Mouse (Mus musculus) layer of hippocampus, adult 8-10 months (tissue): ENCODE data around the gene Cacng4. TPM values are rescaled to one million over a fixed set of nuclear protein-coding genes. Genes with fewer than 3 reads are reported as not detected.

Experiments
- DNase-seq, 2 experiments: peaks; one replicate each; pipeline ENCODE4 v3.0.0; 2022; ENCODE audit warnings: low spot score in 2 of 2
- total RNA-seq, 4 experiments: library from RNA; stranded (reverse); gene quantifications; 2 replicates each; pipeline ENCODE4 v1.2.4; 2022

Cacng4 gene
- total RNA-seq, 4 experiments from 2014 or later = 20.4 to 24.2 (median 22.2) TPM

DNA sequence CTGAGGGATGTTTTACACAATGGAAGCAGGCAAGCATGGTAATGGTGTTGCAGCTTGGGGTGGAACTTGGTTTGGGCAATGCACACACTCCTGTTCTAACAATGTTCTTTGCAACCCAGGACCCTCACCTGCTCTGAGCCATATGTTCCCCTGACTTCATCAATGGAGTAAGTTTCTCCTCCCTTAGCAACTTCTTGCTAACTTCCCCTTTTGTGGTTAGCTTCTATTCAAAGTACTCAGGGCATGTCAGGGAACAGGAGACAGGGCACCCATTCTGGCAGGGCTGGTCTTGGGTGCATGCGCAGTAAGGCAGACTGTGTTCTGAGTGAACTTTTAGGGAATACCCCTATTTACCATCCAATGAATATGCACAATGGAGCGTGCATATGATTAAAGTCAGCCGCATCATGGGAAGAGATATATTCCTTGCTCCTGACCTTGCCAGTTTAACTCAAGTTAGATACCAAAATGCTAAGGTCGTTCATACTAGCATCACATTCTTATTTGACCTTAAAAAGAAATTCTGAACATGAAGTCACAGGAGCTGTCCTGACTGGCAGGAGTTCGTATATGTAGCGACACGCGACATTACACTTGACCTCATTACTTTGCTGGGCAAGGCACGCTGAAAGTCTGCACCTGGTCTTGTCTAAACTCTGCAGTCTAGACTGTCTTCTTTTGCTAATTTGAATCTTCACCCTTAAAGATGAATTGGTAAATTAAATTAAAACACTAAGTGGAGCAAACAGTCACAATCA lies 73.9 kb downstream of the Cacng4 start:
- no peak for DNase-seq

DNA sequence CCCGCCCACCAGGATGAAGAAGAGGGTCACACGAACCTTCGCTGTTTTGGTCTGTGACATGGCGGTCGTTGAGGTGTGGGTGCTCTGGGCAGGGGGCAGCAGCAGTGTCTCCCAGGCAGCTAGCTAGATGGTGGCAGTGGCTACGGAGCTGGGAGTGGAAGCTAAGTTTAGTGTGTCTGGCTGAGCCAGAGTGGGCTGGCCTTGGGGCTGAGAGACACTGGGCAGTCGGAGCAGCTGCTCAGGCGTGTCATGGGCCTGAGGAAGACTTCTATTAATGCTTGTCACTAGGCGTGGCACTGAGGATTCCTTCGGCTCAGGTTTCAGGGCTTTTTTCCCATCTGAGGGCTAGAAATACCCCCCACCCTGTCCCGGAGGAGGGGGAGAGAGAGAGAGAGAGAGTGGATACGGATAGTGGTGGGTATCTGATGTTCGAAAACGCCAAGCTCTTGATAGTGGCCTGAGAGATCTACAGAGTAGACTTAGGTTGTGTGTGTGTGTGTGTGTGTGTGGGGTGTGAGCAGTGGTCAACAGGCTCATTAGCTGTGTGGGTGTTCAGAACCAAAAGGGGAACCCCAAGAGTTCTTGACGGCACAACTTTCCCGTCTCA lies 77.9 kb downstream of the Cacng4 start, which contains the start of gene Cacng1:
Cacng1 (minus strand) TSS at position 191 of the 607 bp plus-strand sequence.
- no peak for DNase-seq

DNA sequence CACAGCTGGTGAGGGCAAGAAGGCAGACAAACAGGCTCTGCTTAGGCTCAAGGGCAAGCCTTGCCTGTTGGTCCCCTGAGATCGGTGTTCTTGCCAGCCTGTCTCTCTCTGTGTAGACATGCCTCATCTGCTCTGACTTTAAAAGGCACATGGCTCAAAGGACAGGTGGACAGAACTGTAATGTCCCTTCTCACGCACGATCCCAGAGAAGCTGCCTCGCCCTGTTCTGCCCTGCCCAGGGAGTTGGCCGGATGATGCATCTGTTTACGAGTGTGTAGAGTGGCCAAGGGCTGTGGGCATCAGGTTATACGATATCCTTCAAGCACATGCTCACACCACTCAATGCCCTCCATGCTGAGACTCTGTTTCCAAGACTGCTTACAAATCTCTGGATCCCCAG lies 80.0 kb downstream of the Cacng4 start:
- no peak for DNase-seq

DNA sequence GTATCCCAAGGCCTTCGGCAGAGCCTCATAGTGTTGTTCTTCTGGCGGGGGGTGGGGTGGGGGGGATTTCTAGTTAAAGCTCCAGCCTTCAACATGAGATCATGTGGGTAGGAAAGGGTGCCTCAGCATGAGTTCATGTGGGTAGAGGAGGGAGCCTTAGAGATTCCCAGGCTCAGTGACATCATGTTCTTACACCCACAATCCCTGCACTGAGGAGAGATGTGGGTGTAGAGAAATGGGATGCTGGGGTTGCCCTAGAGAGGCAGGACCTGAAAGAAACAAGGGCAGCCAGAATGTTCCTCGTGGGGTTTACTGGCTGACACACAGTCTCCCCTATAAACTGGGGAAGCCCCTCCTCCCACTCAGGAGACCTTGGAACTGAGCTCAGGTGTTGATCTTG lies 84.0 kb downstream of the Cacng4 start:
- no peak for DNase-seq

DNA sequence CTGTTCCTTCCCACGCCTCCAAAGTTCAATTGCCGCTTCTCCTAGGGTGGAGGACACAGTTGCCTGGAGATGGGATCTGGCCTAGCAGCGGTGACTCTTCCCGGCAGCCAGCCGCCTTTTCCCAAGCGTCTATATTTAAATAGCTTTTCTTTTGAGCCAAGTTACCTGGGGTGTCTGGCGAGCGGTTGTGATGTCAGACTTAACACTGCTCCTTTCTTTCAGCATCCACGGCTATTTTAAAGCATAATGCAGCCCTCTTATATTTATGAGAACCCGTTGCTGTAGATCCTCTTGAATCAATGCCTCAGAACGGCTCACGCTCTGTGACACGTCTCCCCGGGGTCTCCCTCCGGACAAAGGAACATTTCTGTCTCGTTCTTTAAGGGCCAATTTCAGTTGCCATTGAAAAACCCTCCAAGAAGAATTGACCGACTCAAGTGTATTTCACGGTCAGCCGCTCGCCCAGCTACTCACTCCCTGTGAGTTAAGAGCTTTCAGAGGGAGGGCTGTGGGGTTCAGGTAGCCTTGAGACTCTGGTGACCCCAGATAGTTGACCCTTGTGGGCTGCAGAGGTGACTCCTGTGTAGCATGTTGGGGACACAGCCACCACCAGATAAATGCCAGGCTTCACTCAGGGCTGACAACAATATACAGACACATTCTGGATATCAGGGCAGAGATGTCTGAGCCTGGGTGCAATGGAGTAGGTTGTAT lies 86.3 kb downstream of the Cacng4 start:
- DNase-seq = no peak

DNA sequence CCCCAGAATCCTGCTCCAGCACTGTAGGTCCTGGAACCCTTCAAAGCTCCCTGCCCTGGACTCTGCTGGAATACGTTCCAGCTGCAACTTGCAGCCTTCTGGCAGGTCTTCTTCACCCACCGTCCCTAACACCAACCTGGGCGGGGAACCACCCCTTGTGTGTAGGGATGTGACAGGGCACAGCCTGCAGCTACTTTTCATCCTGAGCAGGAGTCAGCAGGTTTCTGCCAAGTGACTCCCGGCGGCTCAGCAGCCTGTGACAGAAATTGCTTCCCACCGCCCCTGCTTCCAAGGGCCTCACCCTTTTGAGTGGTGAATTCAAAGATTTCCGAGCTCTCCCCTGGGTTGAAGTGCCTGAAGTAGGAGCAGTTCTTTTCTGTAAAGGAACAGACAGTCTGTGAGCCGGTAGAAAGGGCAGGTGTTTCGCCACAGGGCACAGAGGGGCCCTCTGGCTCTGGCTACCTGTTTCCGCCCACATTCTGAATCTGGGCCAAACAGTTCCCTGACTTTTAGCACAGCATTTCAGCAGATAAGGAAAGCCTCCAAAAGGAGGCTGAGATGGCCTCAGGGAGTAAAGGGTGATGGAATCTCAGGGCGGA lies 88.8 kb downstream of the Cacng4 start:
- DNase-seq = no peak

DNA sequence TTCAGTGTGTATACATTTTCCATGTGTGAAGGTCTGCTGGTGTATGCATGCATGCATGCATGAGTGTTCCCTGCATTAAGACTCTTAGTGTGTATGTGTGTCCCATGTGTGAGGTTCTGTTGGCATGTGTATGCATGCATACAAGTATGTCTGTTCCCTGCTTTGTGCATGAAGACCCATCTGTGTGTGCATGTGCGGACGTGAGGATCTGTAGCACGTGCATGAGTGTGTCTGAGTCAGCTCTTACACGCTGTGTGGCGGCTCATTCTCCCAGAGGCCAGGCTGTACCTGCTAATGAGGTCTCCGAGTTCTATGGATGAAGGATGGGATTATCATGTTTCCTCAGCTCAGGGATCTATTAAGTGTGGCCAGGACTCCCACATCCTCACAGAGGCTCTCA lies 89.3 kb downstream of the Cacng4 start:
- DNase-seq = no peak

DNA sequence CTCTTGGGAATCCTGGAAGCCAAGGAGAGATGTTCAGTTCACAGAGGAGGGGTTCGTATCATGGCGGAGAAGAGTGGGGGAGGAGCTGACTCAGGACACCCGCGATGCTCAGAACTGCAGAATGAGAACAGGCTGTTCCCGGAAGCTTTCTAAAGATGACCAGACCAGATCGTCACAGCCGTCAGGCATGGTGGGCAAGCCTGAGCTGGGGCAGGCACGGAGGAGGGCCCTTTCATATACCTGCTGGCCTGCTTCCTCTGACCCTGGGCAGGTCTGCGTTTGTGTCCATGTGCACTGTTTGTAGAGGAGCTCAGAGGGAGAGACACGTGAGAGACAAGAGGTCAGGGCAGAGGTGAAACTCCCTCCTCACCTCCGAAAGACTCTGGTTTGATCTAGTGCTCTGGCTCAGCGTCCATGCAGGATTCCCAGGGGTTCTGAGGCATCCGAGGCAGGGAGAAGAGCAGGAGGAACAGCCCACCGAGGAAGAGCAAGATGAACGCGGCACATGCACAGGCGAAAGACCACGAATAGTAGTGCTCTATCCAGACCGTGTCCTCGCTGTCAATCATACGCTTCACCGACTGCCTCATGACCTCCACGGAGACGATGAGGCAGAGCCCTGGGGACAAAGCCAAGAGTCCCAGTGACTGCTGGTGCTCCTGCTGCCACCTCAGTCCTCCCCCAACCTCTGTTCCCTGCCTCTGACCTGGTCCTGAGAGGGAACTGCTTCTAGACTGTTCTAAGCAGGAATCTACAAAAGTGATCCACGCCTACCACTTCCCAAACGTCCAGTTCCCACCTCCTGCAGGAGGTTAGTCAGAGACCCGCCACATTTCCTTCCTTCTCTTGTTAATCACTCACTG lies 90.9 kb downstream of the Cacng4 start:
- no peak for DNase-seq

DNA sequence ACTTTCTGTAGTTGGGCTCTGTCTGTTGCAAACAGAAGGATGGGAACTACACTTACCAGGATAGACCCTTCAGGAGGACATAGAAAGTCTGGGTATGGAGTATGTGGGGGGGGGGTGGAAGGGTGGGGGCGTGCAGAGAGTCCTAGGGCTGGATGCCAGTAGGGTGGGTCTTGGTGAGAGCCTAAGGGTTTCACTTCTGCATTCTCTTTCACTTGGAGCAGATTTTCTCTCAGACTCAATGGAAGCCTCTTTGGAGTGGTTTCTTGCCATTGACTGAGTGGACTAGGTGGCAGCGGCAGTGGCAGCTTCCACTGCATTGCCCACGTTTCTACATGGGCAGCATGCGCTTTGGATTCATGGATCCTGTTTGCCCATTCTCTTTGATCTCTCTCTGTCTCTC lies 94.4 kb downstream of the Cacng4 start:
- no peak for DNase-seq

DNA sequence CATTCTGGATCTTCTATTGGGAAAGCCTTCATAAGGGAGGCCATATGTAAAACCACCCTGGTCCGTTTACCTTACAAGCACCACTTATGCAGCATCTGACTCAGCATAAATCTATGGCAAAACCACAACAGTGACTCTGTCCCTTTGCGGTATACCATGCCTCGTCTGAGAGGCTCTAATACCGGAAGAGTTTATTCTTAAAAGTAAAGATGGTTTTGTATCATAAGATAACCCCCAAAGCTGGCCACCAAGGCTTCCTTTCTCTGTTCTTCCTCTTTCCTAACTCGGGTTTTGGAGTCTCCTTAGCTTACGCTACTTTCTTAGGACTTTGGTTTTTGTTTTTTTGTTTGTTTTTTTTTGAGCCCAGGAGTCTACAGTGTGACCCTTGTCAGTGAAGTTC lies 101.0 kb downstream of the Cacng4 start:
- no peak for DNase-seq

DNA sequence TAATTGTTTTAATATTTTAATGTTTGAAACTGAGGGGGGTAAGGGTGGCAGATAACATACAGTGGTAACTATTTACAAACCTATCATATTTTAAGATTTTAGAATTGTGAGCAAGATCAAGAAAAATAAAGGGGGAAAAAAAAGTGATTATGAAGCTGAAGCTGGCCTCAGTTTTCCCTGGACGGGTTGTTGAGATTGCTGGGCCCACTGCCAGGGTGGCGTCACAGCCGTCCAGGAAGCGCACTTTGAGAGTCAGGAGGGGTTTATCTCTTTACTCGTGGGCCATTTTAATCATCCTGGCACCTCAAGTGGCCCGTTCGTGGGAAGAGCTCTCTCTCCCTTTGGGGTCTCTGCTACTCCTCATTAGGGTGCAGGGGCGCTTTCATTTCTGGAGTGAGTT lies 102.8 kb downstream of the Cacng4 start:
- no peak for DNase-seq

DNA sequence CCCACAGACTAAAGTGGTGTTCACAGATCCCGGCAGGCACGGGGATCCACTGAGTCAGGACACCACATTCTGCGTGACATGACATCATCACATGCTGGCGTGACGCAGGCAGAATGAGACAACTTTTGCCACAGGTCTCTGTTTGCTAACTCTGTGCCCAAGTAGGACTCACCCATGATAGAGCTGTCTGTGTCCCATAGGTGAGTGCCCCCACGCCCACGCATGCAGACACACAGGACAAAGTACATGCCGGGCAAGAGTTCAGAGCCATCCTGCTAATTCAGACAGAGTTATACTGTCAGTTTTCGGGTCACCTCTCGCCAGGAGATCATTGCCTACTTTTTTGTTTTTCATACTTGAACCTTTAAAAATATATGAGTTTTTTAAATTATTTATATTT lies 105.9 kb downstream of the Cacng4 start:
- no peak for DNase-seq

DNA sequence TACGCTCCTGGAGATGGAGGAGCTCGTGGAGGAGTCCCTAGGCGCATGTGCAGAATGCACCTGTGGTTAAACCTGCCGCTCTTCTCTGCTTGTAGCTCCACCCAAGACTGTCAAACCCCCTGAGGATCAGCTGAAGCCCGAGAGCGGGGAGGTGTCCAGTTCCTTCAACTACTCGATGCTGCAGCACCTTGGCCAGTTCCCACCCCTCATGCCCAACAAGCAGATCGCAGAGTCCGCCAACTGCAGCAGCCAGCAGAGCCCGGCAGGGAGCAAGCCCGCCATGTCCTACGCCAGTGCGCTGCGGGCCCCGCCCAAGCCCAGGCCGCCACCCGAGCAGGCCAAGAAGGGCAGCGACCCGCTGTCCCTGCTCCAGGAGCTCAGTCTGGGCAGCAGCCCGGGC lies 108.1 kb downstream of the Cacng4 start:
- no peak for DNase-seq

DNA sequence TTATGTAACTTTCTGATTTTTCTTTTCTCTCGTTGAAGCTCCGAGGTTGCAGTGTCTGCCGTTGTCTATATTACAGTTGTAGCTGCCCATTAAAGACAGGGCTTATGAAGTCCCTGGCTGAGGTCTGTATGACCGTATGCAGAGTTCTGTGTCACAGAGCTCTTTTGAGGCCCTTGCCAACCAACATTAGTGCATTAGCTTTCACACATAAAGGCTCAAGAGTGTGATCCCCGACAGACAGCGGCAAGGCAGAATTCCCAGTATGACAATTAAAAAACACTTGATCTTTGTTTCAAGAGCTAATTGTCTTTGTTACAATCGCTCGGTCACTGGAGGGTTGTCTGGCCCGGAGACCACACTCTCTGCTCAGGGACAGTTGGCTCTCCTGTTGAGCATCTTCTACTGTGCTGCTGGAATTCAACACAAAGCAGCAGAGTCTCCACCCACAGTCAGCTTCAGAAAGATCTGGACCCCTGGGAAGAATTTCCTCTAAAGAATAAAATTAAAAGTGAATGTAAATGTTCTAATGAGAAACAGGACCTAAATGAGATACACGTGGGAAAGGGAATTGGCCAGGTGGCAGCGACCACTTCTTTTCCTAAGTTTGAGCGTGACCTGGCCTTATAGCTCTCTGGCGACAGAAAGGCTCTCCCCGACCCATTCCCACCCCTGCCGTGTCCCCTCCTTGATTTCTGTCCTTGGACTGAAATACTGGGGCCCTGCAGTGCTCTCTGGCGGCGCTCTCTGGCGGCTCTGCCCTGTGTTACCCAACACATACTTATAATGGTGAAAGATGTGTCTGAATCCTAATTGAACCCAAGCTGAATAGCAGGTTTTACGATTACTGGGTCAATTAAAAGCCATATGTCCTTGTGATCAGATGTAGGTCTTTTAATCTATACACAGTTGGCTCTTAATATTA lies 110.6 kb downstream of the Cacng4 start:
- no peak for DNase-seq

DNA sequence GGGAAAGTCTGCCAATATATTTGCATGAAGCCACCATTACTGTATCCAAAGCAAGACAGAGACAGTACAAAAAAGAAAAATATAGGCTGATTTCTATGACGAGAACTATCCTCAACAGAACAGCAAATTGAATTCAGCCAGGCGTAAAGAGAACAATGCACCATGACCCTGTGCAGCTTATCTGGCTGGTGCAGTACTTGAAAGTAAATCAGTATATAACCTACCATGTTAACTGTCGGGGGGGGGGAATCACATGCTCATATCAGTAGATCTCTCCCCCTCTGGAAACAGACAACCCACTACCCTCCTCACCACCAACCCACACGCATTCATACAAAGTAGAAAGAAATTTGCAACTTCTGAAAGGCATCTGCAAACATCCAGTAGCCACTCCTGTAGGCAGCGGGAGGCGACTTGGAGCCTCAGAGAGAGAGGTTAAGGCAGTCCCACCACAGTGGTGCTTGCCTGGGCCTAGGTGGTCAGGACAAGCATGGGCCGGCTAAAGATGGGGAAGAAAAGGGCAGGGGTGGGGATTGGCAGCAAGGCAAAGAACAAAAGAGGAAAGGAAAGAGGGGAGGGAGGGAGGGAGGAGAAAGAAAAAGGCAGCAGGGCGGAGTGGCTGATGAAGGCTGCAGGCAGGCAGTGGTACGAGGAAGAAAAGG lies 111.5 kb downstream of the Cacng4 start:
- DNase-seq = no peak
